Mouse (Mus musculus) spleen, postnatal 36 days (tissue): ENCODE results near the gene Tep1.
A peak's percentile ranks its signal among the peaks of the same experiment; 100 is the strongest.

Experiments
- DNase-seq, 2 experiments: peaks; one replicate each; pipeline ENCODE4 v3.0.0; 2022; ENCODE audit warnings: low spot score in 2 of 2, mixed read lengths in 1 of 2

Gene Tep1

GRCm38 (mm10) chr14:50795261-50795935 lies 75.0 kb downstream of the Tep1 start:
- no peak for DNase-seq

- DNase-seq: no peak
These were observed 82.2 kb downstream of the Tep1 start for GRCm38 (mm10) chr14:50788157-50788556.

GRCm38 (mm10) chr14:50785251-50785637 lies 85.1 kb downstream of the Tep1 start, which contains the start of gene Ttc5:
Gene Ttc5 (minus strand): TSS chr14:50785519.
- DNase-seq: peak; percentile 87 to 89

GRCm38 (mm10) chr14:50784391-50785250 lies 85.7 kb downstream of the Tep1 start:
- no peak for DNase-seq

GRCm38 (mm10) chr14:50782166-50782565 lies 88.2 kb downstream of the Tep1 start:
- no peak for DNase-seq
